In genomic region chr11:100931254-100931921, GRCm38 (mm10) we compare ENCODE assay signal across 8 mouse cellular contexts. TPM values are rescaled to one million over a fixed set of nuclear protein-coding genes. Genes with fewer than 3 reads are reported as not detected.
DNase-seq lines count a peak whose midpoint lies in the region; ATAC-seq and TF ChIP-seq lines count a peak whose summit lies in the region.

No protein-coding gene starts in this region.

- 77% methylated on average over 12 of the region's 12 CpGs for WGBS in heart, embryonic 14.5 days
- 34% methylated on average over 12 of the region's 12 CpGs for WGBS in limb, embryonic 15.5 days

- peaks cover 2 to 22% of the 10 kb centered on the region in 2 experiments; a peak in 2 of 4 replicates for H3K4me1 ChIP-seq in heart, embryonic 14.5 days (ENCODE audit: control insufficient read depth in 2 of 2, insufficient read depth in 2 of 2, low read length in 2 of 2)
- peaks cover 25% of the 10 kb centered on the region for H3K4me1 ChIP-seq in limb, embryonic 15.5 days

- TF ChIP-seq CTCF in gastrocnemius, adult 2 months (IDR thresholded peaks at IDR 0.05), result no peak

- peak overlapping the region; percentile 47 for H3K4me2 ChIP-seq in heart, embryonic 14.5 days (ENCODE audit: low read length)
- H3K4me2 ChIP-seq in limb, embryonic 15.5 days, result peak overlapping the region; percentile 34

- ATAC-seq in heart, embryonic 14.5 days (ENCODE audit: insufficient number of reproducible peaks, insufficient read depth, low FRiP score, low read depth), result no peak
- no peak for ATAC-seq in limb, embryonic 15.5 days (ENCODE audit: insufficient number of reproducible peaks, low FRiP score, low TSS enrichment, low read depth)

- intact Hi-C loops in gastrocnemius, adult 2 months (cut with DNase I), result no loop called here
- intact Hi-C loops in gastrocnemius, postnatal 36 days (cut with DNase I), result no loop called here
- intact Hi-C loops in left cerebral cortex, postnatal 14 days (cut with DNase I), result no loop called here

- DNase-seq in gastrocnemius, adult 2 months, result peak; percentile 39
- DNase-seq in gastrocnemius, postnatal 36 days, result no peak
- peak; percentile 69 for DNase-seq in Muller cell, postnatal 12 days (ENCODE audit: inconsistent ontology term)
- DNase-seq in skeletal muscle tissue, adult 2 months (ENCODE audit: low read depth, low spot score), result peak; percentile 25
- no peak for DNase-seq in right cerebral cortex, adult 18-20 months
- DNase-seq in left cerebral cortex, postnatal 14 days (ENCODE audit: low spot score in 2 of 2), result no peak

- peak overlapping the region; percentile 54 for H3K9ac ChIP-seq in heart, embryonic 14.5 days (ENCODE audit: low read length)
- no peak overlapping the region for H3K9ac ChIP-seq in limb, embryonic 15.5 days

- H3K27ac ChIP-seq in gastrocnemius, adult 2 months, result peak overlapping the region; percentile 82
- H3K27ac ChIP-seq in heart, embryonic 14.5 days (replicated peaks in 1 of 2; ENCODE audit: control insufficient read depth in 1 of 2, insufficient read depth in 1 of 2, low read depth in 2 of 2, low read length in 2 of 2), result peak overlapping the region in 1 of 2 experiments; percentile 33; a peak in 1 of 4 replicates
- no peak overlapping the region for H3K27ac ChIP-seq in limb, embryonic 15.5 days

- no peaks in the 10 kb centered on the region for H3K27me3 ChIP-seq in heart, embryonic 14.5 days (ENCODE audit: control insufficient read depth, insufficient read depth, low read length)
- no peaks in the 10 kb centered on the region for H3K27me3 ChIP-seq in limb, embryonic 15.5 days

- peaks cover 6% of the 10 kb centered on the region for H3K36me3 ChIP-seq in heart, embryonic 14.5 days (ENCODE audit: control insufficient read depth, insufficient read depth, low read length)
- peaks cover 3% of the 10 kb centered on the region; the same call in 1 of the 2 replicates for H3K36me3 ChIP-seq in limb, embryonic 15.5 days

- peak overlapping the region; percentile 75 for H3K4me3 ChIP-seq in gastrocnemius, adult 2 months
- peak overlapping the region; percentile 14 to 27; a peak in 3 of 4 replicates for H3K4me3 ChIP-seq in heart, embryonic 14.5 days (ENCODE audit: control insufficient read depth in 1 of 2, insufficient read depth in 1 of 2, low read depth in 1 of 2, low read length in 2 of 2)
- H3K4me3 ChIP-seq in limb, embryonic 15.5 days, result peak overlapping the region; percentile 27

- no peaks in the 10 kb centered on the region for H3K9me3 ChIP-seq in heart, embryonic 14.5 days (ENCODE audit: control insufficient read depth, low read length)
- H3K9me3 ChIP-seq in limb, embryonic 15.5 days, result no peaks in the 10 kb centered on the region

RNA-seq across cellular contexts. Expression of gene Stat3, which starts 8.0 kb away (rescaled TPM):
- total RNA-seq in gastrocnemius, adult 2 months (2021), result 10 to 100 TPM; 40.6 to 44.2 TPM
- 10 to 100 TPM; 38.8 to 42.9 TPM for total RNA-seq in gastrocnemius, postnatal 36 days (2021)
- 51.8 and 53.3 TPM in 2 replicates for polyA plus RNA-seq in heart, embryonic 14.5 days (2014; fragmentation: Nextera tagmentation; extraction: Ambion mirVana)
- 72.9 and 85.2 TPM in 2 replicates for polyA plus RNA-seq in limb, embryonic 15.5 days (2015; fragmentation: Nextera tagmentation; extraction: Ambion mirVana)
- 10 to 100 TPM; 32.9 to 34.2 TPM for total RNA-seq in left cerebral cortex, postnatal 14 days (2021)

RNA-seq across cellular contexts. Expression of gene Cavin1, which starts 39.3 kb away (rescaled TPM):
- total RNA-seq in gastrocnemius, adult 2 months (2021), result 100 to 1,000 TPM; 133 to 149 TPM
- 100 to 1,000 TPM; 148 to 153 TPM for total RNA-seq in gastrocnemius, postnatal 36 days (2021)
- polyA plus RNA-seq in heart, embryonic 14.5 days (2014; fragmentation: Nextera tagmentation; extraction: Ambion mirVana), result 200 and 204 TPM in 2 replicates
- polyA plus RNA-seq in limb, embryonic 15.5 days (2015; fragmentation: Nextera tagmentation; extraction: Ambion mirVana), result 368 and 413 TPM in 2 replicates
- 10 to 100 TPM; 19.8 to 23.2 TPM for total RNA-seq in left cerebral cortex, postnatal 14 days (2021)

Comparison
In these comparisons a context has a peak if more than half of its experiments do, and no peak if none do; other contexts are left out.
1. DNase-seq: peak in gastrocnemius, adult 2 months (single experiment), Muller cell, postnatal 12 days (single experiment) and skeletal muscle tissue, adult 2 months (single experiment); none in gastrocnemius, postnatal 36 days (0 of 2), right cerebral cortex, adult 18-20 months (single experiment) and left cerebral cortex, postnatal 14 days (0 of 2).
2. H3K4me3 ChIP-seq: peak in every context shown above with its lines; median percentile 75 in gastrocnemius, adult 2 months; 27 in limb, embryonic 15.5 days; 20 in heart, embryonic 14.5 days.
3. RNA of gene Cavin1, which starts 39.3 kb away (total RNA-seq): 148 to 153 TPM in gastrocnemius, postnatal 36 days and 133 to 149 TPM in gastrocnemius, adult 2 months; 19.8 to 23.2 TPM in left cerebral cortex, postnatal 14 days; every median in the first group is over 4 times any median in the second.